7 mouse cellular contexts compared by ENCODE assay signal in the genomic region with DNA sequence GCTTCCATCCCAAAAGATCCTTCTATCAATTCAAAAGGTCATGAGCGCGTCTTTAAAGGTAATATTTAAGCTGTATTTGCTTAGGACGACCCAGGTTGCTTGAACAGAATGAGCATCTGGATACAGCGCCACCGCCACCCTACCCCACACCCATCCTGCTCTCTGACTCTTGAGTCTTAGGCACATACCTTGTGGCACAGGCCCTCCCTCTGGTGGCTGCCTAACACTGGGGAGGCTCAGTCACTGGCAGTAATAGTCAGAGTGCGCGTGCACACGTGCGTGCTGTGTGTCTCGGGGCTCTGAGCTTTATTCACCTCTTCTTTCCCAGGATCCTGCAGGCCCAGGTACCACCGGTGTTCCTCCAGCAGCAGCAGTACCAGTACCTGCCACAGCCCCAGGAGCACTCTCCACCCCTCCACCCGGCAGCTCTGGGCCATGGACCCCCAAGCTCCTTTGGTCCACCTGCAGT. TPM values are rescaled to one million over a fixed set of nuclear protein-coding genes. Genes with fewer than 3 reads are reported as not detected.
DNase-seq lines count a peak whose midpoint lies in the region; ATAC-seq lines count a peak whose summit lies in the region.

No protein-coding gene starts in this region.

- WGBS in limb, embryonic 15.5 days = 65% methylated on average over 12 of the region's 12 CpGs

- no peaks in the 10 kb centered on the region for H3K27me3 ChIP-seq in limb, embryonic 15.5 days

- peaks cover 79% of the 10 kb centered on the region for H3K36me3 ChIP-seq in limb, embryonic 15.5 days

- H3K9me3 ChIP-seq in limb, embryonic 15.5 days = no peaks in the 10 kb centered on the region

- ATAC-seq in limb, embryonic 15.5 days (ENCODE audit: insufficient number of reproducible peaks, low FRiP score, low TSS enrichment, low read depth) = no peak

- peak overlapping the region; percentile 99 for H3K27ac ChIP-seq in limb, embryonic 15.5 days

- DNase-seq in 3T3-L1 (ENCODE audit: low read depth, low spot score) = peak; percentile 58
- DNase-seq in R1 (ENCODE audit: low read depth, low spot score) = peak; percentile 53
- peak; percentile 29 to 32 for DNase-seq in heart, postnatal 10 days
- no peak for DNase-seq in ovary, postnatal 14 days (ENCODE audit: low spot score)
- DNase-seq in B cell, adult 2 months = no peak
- no peak for DNase-seq in ovary, adult 18-20 months (ENCODE audit: low spot score)

- H3K4me3 ChIP-seq in limb, embryonic 15.5 days = no peak overlapping the region

- H3K9ac ChIP-seq in limb, embryonic 15.5 days = 0 out of 2 replicates have a peak overlapping the region, but pooled peaks have one; percentile 23

- H3K4me2 ChIP-seq in limb, embryonic 15.5 days = peak overlapping the region; percentile 81; the same call in 1 of the 2 replicates

- intact Hi-C loops in heart, postnatal 10 days (cut with DNase I) = no loop called here

- H3K4me1 ChIP-seq in limb, embryonic 15.5 days = peaks cover 85% of the 10 kb centered on the region

RNA-seq across cellular contexts. Expression of a gene that starts 6.8 kb away (rescaled TPM):
- total RNA-seq in heart, postnatal 10 days (2021) = 10 to 100 TPM; 79.2 to 90.2 TPM
- 60.7 and 61.5 TPM in 2 replicates for polyA plus RNA-seq in limb, embryonic 15.5 days (2015; fragmentation: Nextera tagmentation; extraction: Ambion mirVana)

Comparison
In these comparisons a context has a peak if more than half of its experiments do, and no peak if none do; other contexts are left out.
1. DNase-seq: peak in 3T3-L1 (single experiment), R1 (single experiment) and heart, postnatal 10 days (2 of 2); none in ovary, postnatal 14 days (single experiment), B cell, adult 2 months (0 of 2) and ovary, adult 18-20 months (single experiment).